Mouse (Mus musculus) hindbrain, embryonic 14.5 days (tissue): ENCODE data around the gene Usp49. TPM values are rescaled to one million over a fixed set of nuclear protein-coding genes. Genes with fewer than 3 reads are reported as not detected.

Experiments
- ATAC-seq: fragments of 200-750 bp; cut with Nextera tagmentation; 2 replicates; pipeline ENCODE4 v1.8.0; 2017; ENCODE audit warnings: moderate number of reproducible peaks, mild to moderate bottlenecking, moderate TSS enrichment, moderate library complexity; ENCODE audit not compliant: low FRiP score
- DNase-seq: peaks from one replicate; pipeline ENCODE4 v3.0.0-alpha.2; 2015; ENCODE audit warnings: low spot score
- H3K27ac ChIP-seq: fragments of 300-500 bp; sonication (generic); 2 replicates; pipeline ENCODE4 v1.5.1; 2014; ENCODE audit warnings: mild to moderate bottlenecking, moderate library complexity
- H3K27me3 ChIP-seq: fragments of 300-500 bp; sonication (generic); 2 replicates; pipeline ENCODE4 v1.6.1; 2014; ENCODE audit warnings: mild to moderate bottlenecking, low read length, mixed read lengths; ENCODE audit not compliant: control insufficient read depth, insufficient read depth
- H3K36me3 ChIP-seq: fragments of 300-500 bp; sonication (generic); replicated peaks from 2 replicates; pipeline ENCODE4 v1.6.1; 2014; ENCODE audit not compliant: control insufficient read depth, insufficient read depth
- H3K4me1 ChIP-seq: fragments of 300-500 bp; sonication (generic); replicated peaks from 2 replicates; pipeline ENCODE4 v1.6.1; 2014; ENCODE audit warnings: antibody characterized with exemption, low read length, mixed read lengths; ENCODE audit not compliant: control insufficient read depth, insufficient read depth
- H3K4me2 ChIP-seq: fragments of 300-500 bp; sonication (generic); replicated peaks from 2 replicates; pipeline ENCODE4 v1.6.1; 2014; ENCODE audit warnings: mild to moderate bottlenecking, moderate library complexity
- H3K4me3 ChIP-seq: fragments of 300-500 bp; sonication (generic); replicated peaks from 2 replicates; pipeline ENCODE4 v1.5.1; 2014; ENCODE audit warnings: mild to moderate bottlenecking, low read length
- H3K9ac ChIP-seq: fragments of 300-500 bp; sonication (generic); 2 replicates; pipeline ENCODE4 v1.6.1; 2014
- H3K9me3 ChIP-seq: fragments of 300-500 bp; sonication (generic); 2 replicates; pipeline ENCODE4 v1.6.1; 2016; ENCODE audit warnings: low read length; ENCODE audit not compliant: control insufficient read depth
- WGBS: fragments of 180-500 bp; shearing (Covaris S2); extraction: QIAGEN DNeasy Blood & Tissue Kit; methylation state at CpG from one replicate; pipeline ENCODE4 v1.1.7; 2014; 5-methylcytosine and 5-hydroxymethylcytosine counted together
- polyA plus RNA-seq: library from polyadenylated mRNA; unstranded; fragments of >200 nt; fragmentation: Nextera tagmentation; extraction: Ambion mirVana; gene quantifications from 2 replicates; pipeline ENCODE4 v1.2.1, GENCODE M21; 2014

Usp49 gene
- polyA plus RNA-seq, 1 experiment from 2014 or later: 7.6 TPM

DNA sequence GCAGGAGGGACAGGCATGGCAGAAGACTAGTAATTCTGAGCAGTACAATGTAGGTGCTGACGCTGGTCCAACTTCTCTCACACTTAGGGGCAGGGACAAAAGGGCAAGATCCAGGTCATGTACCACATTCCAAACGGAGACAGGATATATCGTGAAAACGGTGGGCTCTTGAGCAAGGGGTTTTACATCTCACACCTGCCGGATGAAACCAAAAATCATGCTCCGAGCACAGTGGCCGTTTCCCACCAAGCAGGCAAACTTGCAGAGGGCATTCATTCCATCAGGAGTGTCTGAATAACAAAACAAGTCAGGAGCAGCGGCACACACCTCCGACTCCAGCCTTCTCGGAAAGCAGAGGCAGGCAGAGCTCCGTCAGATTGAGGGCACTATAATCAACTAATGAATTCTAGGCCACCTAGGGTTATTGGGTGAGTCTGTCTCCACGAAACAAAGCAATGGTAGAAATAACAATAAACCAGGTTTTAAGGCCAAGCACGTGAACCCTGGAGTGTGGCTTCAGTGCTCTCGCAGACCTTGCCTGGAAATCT, 105.1 kb downstream of the Usp49 start:
- H3K4me1 ChIP-seq: peaks cover 21% of the 10 kb centered on the region; the same call in 1 of the 2 replicates
- H3K4me2 ChIP-seq: no peak overlapping the region
- ATAC-seq: no peak
- H3K9me3 ChIP-seq: no peaks in the 10 kb centered on the region
- H3K27ac ChIP-seq: no peak overlapping the region
- H3K4me3 ChIP-seq: no peak overlapping the region
- DNase-seq: no peak
- H3K27me3 ChIP-seq: peaks cover 21% of the 10 kb centered on the region
- WGBS: 73% methylated on average over 14 of the region's 14 CpGs
- no peaks in the 10 kb centered on the region for H3K36me3 ChIP-seq
- H3K9ac ChIP-seq: no peak overlapping the region

Other genes with a start within 250 kb of the Usp49 start
- 0.25 and 0.46 TPM in 2 replicates for gene Guca1b, start 245.3 kb upstream of the Usp49 start, polyA plus RNA-seq
- 0.31 and 0.40 TPM in 2 replicates for gene Guca1a, start 230.1 kb upstream of the Usp49 start, polyA plus RNA-seq
- gene AI661453, start 194.1 kb upstream of the Usp49 start, polyA plus RNA-seq: 0.23 and 0.31 TPM in 2 replicates
- 0.37 and 0.47 TPM in 2 replicates for gene 1700001C19Rik, start 193.3 kb upstream of the Usp49 start, polyA plus RNA-seq
- 16.4 and 16.9 TPM in 2 replicates for gene Taf8, start 128.4 kb upstream of the Usp49 start, polyA plus RNA-seq
- 78.9 and 80.3 TPM in 2 replicates for gene Ccnd3, start 125.6 kb upstream of the Usp49 start, polyA plus RNA-seq
- 33.3 and 34.3 TPM in 2 replicates for gene Bysl, start 19.2 kb upstream of the Usp49 start, polyA plus RNA-seq
- gene Med20, start 19.1 kb upstream of the Usp49 start, polyA plus RNA-seq: 42.3 and 44.7 TPM in 2 replicates
- 3.0 and 3.1 TPM in 2 replicates for gene Gm20517, start 19.1 kb upstream of the Usp49 start, polyA plus RNA-seq
- 283 and 327 TPM in 2 replicates for gene Tomm6, start 57.7 kb downstream of the Usp49 start, polyA plus RNA-seq
- gene Frs3, start 58.3 kb downstream of the Usp49 start, polyA plus RNA-seq: 42.3 and 44.4 TPM in 2 replicates
- 4.8 and 7.1 TPM in 2 replicates for gene Gm21981, start 63.8 kb downstream of the Usp49 start, polyA plus RNA-seq
- 2.1 and 2.2 TPM in 2 replicates for gene Prickle4, start 64.0 kb downstream of the Usp49 start, polyA plus RNA-seq
- gene Pgc, start 96.2 kb downstream of the Usp49 start, polyA plus RNA-seq: not detected in 2 replicates
- 2.8 and 4.2 TPM in 2 replicates for gene Tfeb, start 106.3 kb downstream of the Usp49 start, polyA plus RNA-seq
- gene Mdfi, start 204.0 kb downstream of the Usp49 start, polyA plus RNA-seq: 7.5 and 7.7 TPM in 2 replicates